Mouse (Mus musculus) forebrain, embryonic 16.5 days (tissue): ENCODE measurements around the gene Cdk9. TPM values are rescaled to one million over a fixed set of nuclear protein-coding genes. Genes with fewer than 3 reads are reported as not detected.

ENCODE experiments used
- ATAC-seq: fragments of 200-750 bp; cut with Nextera tagmentation; 2 replicates; pipeline ENCODE4 v1.8.0; 2017; ENCODE audit warnings: mild to moderate bottlenecking, moderate library complexity
- H3K27ac ChIP-seq: fragments of 300-500 bp; sonication (generic); 2 replicates; pipeline ENCODE4 v1.5.1; 2014; ENCODE audit warnings: low read length, control low read depth
- H3K27me3 ChIP-seq: fragments of 300-500 bp; sonication (generic); replicated peaks from 2 replicates; pipeline ENCODE4 v1.6.1; 2014; ENCODE audit warnings: low read length; ENCODE audit not compliant: control insufficient read depth, insufficient read depth
- H3K36me3 ChIP-seq: fragments of 300-500 bp; sonication (generic); 2 replicates; pipeline ENCODE4 v1.6.1; 2014; ENCODE audit not compliant: control insufficient read depth, insufficient read depth
- H3K4me1 ChIP-seq: fragments of 300-500 bp; sonication (generic); replicated peaks from 2 replicates; pipeline ENCODE4 v1.6.1; 2014; ENCODE audit warnings: low read length; ENCODE audit not compliant: control insufficient read depth, insufficient read depth
- H3K4me2 ChIP-seq: fragments of 300-500 bp; sonication (generic); 2 replicates; pipeline ENCODE4 v1.6.1; 2014; ENCODE audit warnings: mild to moderate bottlenecking, low read length, control low read depth
- H3K4me3 ChIP-seq: fragments of 300-500 bp; sonication (generic); replicated peaks from 2 replicates; pipeline ENCODE4 v1.5.1; 2014; ENCODE audit warnings: mild to moderate bottlenecking, low read length, control low read depth
- H3K9ac ChIP-seq: fragments of 300-500 bp; sonication (generic); replicated peaks from 2 replicates; pipeline ENCODE4 v1.6.1; 2014; ENCODE audit warnings: low read depth, low read length, control low read depth
- H3K9me3 ChIP-seq: fragments of 300-500 bp; sonication (generic); 2 replicates; pipeline ENCODE4 v1.6.1; 2016; ENCODE audit warnings: low read length; ENCODE audit not compliant: control insufficient read depth
- WGBS: fragments of 180-500 bp; shearing (Covaris S2); extraction: QIAGEN DNeasy Blood & Tissue Kit; methylation state at CpG from one replicate; pipeline ENCODE4 v1.1.7; 2014; 5-methylcytosine and 5-hydroxymethylcytosine counted together
- polyA plus RNA-seq: library from polyadenylated mRNA; unstranded; fragments of >200 nt; fragmentation: Nextera tagmentation; extraction: Ambion mirVana; gene quantifications from 2 replicates; pipeline ENCODE4 v1.2.1, GENCODE M21; 2015

Cdk9 gene
- polyA plus RNA-seq, 1 experiment from 2014 or later, result 85.0 TPM

- ATAC-seq, result no peak
- peaks cover 4% of the 10 kb centered on the region for H3K4me1 ChIP-seq
- no peaks in the 10 kb centered on the region for H3K27me3 ChIP-seq
- no peak overlapping the region for H3K4me2 ChIP-seq
- no peak overlapping the region for H3K4me3 ChIP-seq
- H3K36me3 ChIP-seq, result peaks cover 13% of the 10 kb centered on the region
- H3K9ac ChIP-seq, result no peak overlapping the region
- no peak overlapping the region for H3K27ac ChIP-seq
- no peaks in the 10 kb centered on the region for H3K9me3 ChIP-seq
- 94% methylated on average over 8 of the region's 8 CpGs for WGBS
Observed at GRCm38 (mm10) chr2:32687562-32687961, 25.3 kb downstream of the Cdk9 start.

GRCm38 (mm10) chr2:32686640-32687039 is 26.2 kb downstream of the Cdk9 start:
- H3K27me3 ChIP-seq, result no peaks in the 10 kb centered on the region
- 0 out of 2 replicates have a peak, but pooled peaks cover 2% of the 10 kb centered on the region for H3K4me1 ChIP-seq
- no peak for ATAC-seq
- WGBS, result 98% methylated on average over 6 of the region's 6 CpGs
- H3K4me3 ChIP-seq, result no peak overlapping the region
- no peak overlapping the region for H3K27ac ChIP-seq
- H3K36me3 ChIP-seq, result peaks cover 13% of the 10 kb centered on the region
- H3K9ac ChIP-seq, result no peak overlapping the region
- no peaks in the 10 kb centered on the region for H3K9me3 ChIP-seq
- no peak overlapping the region for H3K4me2 ChIP-seq

DNA sequence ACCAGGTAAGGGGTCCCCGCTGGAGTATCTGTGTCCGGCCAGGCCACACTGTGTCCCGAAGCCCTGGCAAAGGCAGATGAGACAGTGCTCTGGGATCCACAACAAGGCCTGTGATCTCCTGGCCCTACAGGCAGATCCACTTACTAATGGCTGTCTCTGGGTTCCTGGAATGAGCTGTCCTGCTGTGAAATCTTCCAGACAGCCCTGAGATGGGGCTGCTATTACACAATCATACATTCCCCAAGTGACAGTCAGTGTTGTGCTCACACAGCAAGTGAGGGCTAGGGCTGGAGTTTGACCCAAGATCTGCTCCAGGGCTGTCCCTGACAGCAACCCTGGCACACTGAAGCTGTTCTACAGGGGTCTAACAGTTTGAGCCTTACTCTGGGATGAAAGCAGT is 27.1 kb downstream of the Cdk9 start:
- Histone ChIP-seq H3K9me3 (no peaks in the 10 kb centered on the region), H3K4me1 (0 out of 2 replicates have a peak, but pooled peaks cover 2% of the 10 kb centered on the region), H3K4me2 (no peak overlapping the region), H3K9ac (no peak overlapping the region), H3K4me3 (no peak overlapping the region), H3K36me3 (peaks cover 13% of the 10 kb centered on the region), H3K27me3 (no peaks in the 10 kb centered on the region), H3K27ac (no peak overlapping the region)
- 90% methylated on average over 3 of the region's 3 CpGs for WGBS
- no peak for ATAC-seq

GRCm38 (mm10) chr2:32684681-32685428 is 28.0 kb downstream of the Cdk9 start:
- Histone ChIP-seq H3K4me3 (no peak overlapping the region), H3K36me3 (peaks cover 13% of the 10 kb centered on the region), H3K4me2 (no peak overlapping the region), H3K9ac (no peak overlapping the region), H3K27ac (no peak overlapping the region), H3K4me1 (0 out of 2 replicates have a peak, but pooled peaks cover 2% of the 10 kb centered on the region), H3K27me3 (no peaks in the 10 kb centered on the region), H3K9me3 (no peaks in the 10 kb centered on the region)
- WGBS, result 89% methylated on average over 15 of the region's 15 CpGs
- ATAC-seq, result no peak

DNA sequence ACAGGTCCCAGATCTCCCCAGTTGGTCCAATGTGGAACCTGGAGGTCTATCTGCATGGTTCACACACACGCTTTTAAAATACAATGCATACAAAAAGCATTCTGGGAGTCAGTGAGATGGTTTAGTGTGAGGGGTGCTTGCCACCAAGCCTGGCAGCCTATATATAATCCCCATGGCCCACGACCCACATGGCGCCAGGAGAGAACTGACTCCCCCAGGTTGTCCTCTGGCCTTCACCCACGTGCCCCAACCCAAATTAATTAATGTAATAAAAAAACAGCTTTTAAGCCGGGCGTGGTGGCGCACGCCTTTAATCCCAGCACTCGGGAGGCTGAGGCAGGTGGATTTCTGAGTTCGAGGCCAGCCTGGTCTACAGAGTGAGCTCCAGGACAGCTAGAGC is 29.2 kb downstream of the Cdk9 start:
- Histone ChIP-seq H3K4me3 (no peak overlapping the region), H3K9ac (no peak overlapping the region), H3K36me3 (peaks cover 13% of the 10 kb centered on the region), H3K9me3 (no peaks in the 10 kb centered on the region), H3K4me2 (no peak overlapping the region), H3K4me1 (no peaks in the 10 kb centered on the region), H3K27me3 (no peaks in the 10 kb centered on the region), H3K27ac (no peak overlapping the region)
- no peak for ATAC-seq
- WGBS, result 91% methylated on average over 10 of the region's 10 CpGs

GRCm38 (mm10) chr2:32682721-32683417 is 30.0 kb downstream of the Cdk9 start:
- Histone ChIP-seq H3K4me2 (no peak overlapping the region), H3K9ac (no peak overlapping the region), H3K4me1 (no peaks in the 10 kb centered on the region), H3K27ac (no peak overlapping the region), H3K27me3 (no peaks in the 10 kb centered on the region), H3K4me3 (no peak overlapping the region), H3K9me3 (no peaks in the 10 kb centered on the region), H3K36me3 (peaks cover 13% of the 10 kb centered on the region)
- ATAC-seq, result no peak
- 83% methylated on average over 14 of the region's 14 CpGs for WGBS

GRCm38 (mm10) chr2:32681754-32682153 is 31.1 kb downstream of the Cdk9 start:
- no peak overlapping the region for H3K9ac ChIP-seq
- no peak overlapping the region for H3K27ac ChIP-seq
- H3K36me3 ChIP-seq, result peaks cover 13% of the 10 kb centered on the region
- no peak overlapping the region for H3K4me3 ChIP-seq
- no peaks in the 10 kb centered on the region for H3K27me3 ChIP-seq
- 63% methylated on average over 6 of the region's 6 CpGs for WGBS
- ATAC-seq, result peak; percentile 26; the same call in 1 of the 2 replicates
- H3K4me1 ChIP-seq, result no peaks in the 10 kb centered on the region
- H3K4me2 ChIP-seq, result no peak overlapping the region
- H3K9me3 ChIP-seq, result no peaks in the 10 kb centered on the region

DNA sequence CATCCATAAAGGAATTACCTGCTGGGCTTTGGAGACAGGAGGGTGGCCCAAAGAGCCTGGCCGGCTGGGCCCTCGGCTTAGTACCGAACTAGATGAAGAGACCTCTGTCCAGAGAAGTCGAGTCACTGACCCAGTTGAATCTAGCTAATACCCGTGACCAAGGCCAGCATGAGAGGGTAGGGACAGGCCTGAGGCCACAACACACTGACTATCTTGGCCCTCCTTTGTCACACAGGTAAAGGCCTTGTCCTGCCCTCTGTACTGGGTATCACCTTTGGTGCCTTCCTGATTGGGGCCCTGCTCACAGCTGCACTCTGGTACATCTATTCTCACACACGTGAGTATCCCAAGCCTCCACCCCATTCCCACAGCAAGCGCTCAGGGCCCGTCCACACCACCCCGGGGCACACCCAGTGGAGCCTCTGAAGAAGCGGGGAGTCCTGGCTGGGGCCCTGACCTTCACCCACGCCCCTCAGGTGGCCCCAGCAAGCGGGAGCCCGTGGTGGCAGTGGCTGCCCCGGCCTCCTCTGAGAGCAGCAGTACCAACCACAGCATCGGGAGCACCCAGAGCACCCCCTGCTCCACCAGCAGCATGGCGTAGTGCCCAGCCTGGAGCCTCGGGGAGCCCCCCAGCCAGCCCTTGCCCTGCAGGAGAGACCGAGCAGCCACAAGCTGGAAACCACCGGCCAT is 31.8 kb downstream of the Cdk9 start:
- Histone ChIP-seq H3K36me3 (peaks cover 8% of the 10 kb centered on the region; the same call in 1 of the 2 replicates), H3K4me1 (no peaks in the 10 kb centered on the region), H3K4me2 (no peak overlapping the region), H3K27me3 (no peaks in the 10 kb centered on the region), H3K4me3 (no peak overlapping the region), H3K27ac (no peak overlapping the region), H3K9ac (no peak overlapping the region), H3K9me3 (no peaks in the 10 kb centered on the region)
- ATAC-seq, result no peak
- 89% methylated on average over 19 of the region's 19 CpGs for WGBS

- no peak overlapping the region for H3K9ac ChIP-seq
- no peak for ATAC-seq
Observed at GRCm38 (mm10) chr2:32680051-32680451, 32.8 kb downstream of the Cdk9 start.

More at GRCm38 (mm10) chr2:32680051-32680451, 32.8 kb downstream of the Cdk9 start:
- no peaks in the 10 kb centered on the region for H3K9me3 ChIP-seq
- WGBS, result 64% methylated on average over 7 of the region's 7 CpGs
- H3K4me2 ChIP-seq, result no peak overlapping the region
- no peak overlapping the region for H3K27ac ChIP-seq
- H3K27me3 ChIP-seq, result no peaks in the 10 kb centered on the region
- peaks cover 7% of the 10 kb centered on the region; the same call in 1 of the 2 replicates for H3K36me3 ChIP-seq
- H3K4me3 ChIP-seq, result no peak overlapping the region
- H3K4me1 ChIP-seq, result no peaks in the 10 kb centered on the region
